Mouse (Mus musculus): ENCODE measurements around the gene Osbpl11.

- TF ChIP-seq CTCF (IDR thresholded peaks at IDR 0.05; ENCODE audit: borderline replicate concordance, insufficient read depth, low read length) (no peak), POLR2A (IDR thresholded peaks at IDR 0.05; ENCODE audit: low read depth, low read length) (no peak)
Measured at GRCm38 (mm10) chr16:33169471-33170034, 15.3 kb upstream of the Osbpl11 start.
